Mouse (Mus musculus) c-Kit-negative CD71-positive TER-119-positive erythroid progenitor cells, embryonic 14.5 days (primary cell): ENCODE results near the gene Ccn5.

ENCODE experiments used
- DNase-seq: peaks from one replicate; pipeline ENCODE4 v3.0.0-alpha.2; 2013; ENCODE audit warnings: low read depth, low spot score

Ccn5 gene

GRCm38 (mm10) chr2:163820607-163821006, at the start of gene Ccn5:
Gene Ccn5 (plus strand): TSS chr2:163820861.
- no peak for DNase-seq

- DNase-seq: no peak
Observed at GRCm38 (mm10) chr2:163776661-163777060, 44.0 kb upstream of the Ccn5 start.

GRCm38 (mm10) chr2:163777061-163777460, 43.6 kb upstream of the Ccn5 start:
- DNase-seq: no peak

- DNase-seq: no peak
Observed at GRCm38 (mm10) chr2:163778896-163779295, 41.8 kb upstream of the Ccn5 start.

DNA sequence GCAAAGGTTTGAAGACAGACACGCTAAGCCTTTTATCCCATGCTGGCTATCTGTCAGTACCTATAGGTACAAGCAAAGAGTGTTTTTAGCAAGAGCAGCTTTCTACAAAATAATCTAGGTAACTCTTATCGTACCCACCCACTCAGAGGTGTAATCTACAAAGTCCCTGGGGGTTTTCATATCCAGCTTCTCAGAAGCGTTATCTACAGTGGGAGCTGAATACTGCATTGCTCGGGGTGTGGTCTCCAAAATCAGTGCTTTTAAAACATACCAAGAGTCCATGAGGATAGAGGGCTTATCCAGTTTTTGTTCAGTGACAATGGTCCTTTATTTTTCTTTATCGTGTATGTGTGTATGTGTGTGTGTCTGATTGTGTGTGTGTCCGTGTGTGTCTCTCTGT, 37.3 kb upstream of the Ccn5 start:
- no peak for DNase-seq

DNA sequence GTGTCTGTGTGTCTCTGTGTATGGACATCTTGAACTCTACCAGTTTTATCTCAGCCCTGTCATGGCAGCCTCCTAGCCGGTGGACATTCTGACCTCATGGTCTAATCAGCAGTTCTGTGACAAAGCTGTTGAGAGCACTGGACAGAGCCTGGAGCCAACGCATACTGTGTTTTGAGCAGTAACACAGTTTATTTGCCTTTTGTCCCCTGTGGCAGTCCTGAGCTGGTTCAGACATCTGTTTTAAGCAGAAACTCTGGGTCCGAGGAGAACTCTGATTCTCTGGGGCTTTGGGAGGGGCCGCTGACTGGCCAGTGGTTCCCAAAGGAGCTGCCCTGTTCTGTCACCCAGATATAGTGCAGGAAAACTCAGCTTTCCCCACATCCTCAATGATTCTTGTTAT, 36.8 kb upstream of the Ccn5 start:
- no peak for DNase-seq

GRCm38 (mm10) chr2:163787086-163787485, 33.6 kb upstream of the Ccn5 start:
- no peak for DNase-seq

DNA sequence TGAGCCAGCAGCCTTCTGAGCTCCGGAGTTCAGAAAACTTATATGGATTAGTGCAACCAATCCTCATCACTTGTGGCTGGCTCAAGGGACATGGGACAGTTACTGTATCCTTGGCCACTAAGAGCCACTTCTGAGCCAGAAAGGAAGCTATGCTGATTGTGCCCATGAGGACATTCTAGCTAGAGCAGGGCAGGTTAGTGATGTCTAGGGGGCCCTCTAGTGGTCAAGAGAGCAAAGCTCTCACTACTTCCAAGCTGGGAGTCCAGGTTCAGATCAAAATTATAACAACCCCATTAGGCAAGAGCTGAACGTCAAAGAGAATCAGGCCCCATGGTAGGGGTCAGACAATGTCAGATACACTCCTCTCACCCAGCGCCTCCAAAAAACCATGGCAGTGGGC, 33.0 kb upstream of the Ccn5 start:
- DNase-seq: peak; percentile 36

DNA sequence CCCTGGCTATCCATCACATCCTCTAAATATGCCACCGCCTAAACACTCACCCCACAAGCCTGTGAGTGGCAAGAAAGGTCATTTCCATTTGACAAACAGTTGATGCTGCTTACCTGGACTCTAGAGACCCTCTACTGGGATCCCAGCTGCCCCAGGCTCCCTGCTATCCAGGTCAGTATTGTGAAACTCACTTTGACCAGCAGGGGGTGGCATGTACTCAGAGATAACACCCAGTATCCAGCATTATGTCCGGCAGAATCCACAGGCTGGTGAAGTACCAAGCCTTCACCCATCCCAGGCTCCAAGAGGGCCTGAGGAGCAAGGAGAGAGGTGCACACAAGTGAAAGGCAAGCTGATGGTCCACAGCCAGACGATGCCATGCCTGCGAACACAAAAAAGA, 32.2 kb upstream of the Ccn5 start:
- DNase-seq: no peak

DNA sequence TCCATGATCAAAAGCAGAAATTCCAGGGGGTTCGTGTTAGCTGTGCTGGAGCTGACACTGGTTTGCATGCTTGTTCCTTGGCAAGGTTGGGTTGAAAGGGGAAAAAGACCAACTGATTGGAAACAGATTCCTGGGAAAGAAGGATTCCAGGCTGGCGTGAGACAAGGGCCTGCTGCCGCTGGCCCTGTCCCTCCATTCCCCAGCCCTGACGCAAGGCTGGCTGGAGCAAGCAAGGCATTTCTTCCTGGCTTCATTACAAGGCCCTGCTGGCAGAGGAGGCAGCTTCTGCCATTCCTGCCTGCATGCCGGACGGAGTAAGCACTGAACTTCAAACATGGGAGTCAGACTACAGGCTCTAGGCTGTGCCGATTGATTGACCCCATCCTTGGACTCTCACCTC, 22.2 kb upstream of the Ccn5 start:
- DNase-seq: no peak

DNA sequence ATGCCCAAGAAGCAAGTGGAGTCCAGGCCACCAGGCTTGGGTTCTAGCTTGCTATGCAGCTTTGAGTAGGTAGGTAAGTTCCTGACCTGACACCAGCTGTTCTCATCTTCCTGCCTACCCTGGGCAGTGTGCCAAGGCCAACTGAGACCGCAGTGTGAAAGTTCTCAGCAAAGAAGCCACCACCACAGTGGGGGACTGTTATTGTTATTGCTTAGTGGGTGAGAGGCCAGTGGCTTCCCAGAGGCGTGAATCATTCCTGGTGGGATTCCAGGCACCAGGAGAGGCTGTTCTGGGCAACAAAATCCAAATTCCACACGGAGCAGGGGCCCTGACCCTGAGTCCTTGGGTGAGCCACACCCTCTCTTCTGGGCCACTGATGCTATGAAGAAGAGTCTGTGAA, 19.8 kb upstream of the Ccn5 start:
- no peak for DNase-seq

DNA sequence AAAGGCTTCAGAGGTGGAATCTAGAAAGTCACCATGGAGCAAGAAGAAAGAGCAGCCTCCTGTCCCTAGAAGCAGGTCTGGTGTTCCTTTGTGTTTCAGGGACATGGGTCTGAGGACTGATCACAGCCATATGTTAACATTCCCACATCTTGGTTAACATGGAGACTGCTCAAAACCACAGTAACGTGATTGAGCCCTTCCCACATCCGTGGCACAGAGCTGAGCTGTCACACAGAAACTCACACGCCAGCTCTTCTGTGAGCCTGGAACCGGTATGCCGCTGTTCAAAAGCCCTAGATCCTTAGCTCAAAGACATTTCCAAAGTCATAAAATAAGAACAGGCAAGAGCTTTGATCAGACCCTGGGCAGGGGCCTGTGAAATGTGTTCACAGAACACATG, 19.3 kb upstream of the Ccn5 start:
- no peak for DNase-seq

GRCm38 (mm10) chr2:163803838-163804237, 16.8 kb upstream of the Ccn5 start:
- no peak for DNase-seq

DNA sequence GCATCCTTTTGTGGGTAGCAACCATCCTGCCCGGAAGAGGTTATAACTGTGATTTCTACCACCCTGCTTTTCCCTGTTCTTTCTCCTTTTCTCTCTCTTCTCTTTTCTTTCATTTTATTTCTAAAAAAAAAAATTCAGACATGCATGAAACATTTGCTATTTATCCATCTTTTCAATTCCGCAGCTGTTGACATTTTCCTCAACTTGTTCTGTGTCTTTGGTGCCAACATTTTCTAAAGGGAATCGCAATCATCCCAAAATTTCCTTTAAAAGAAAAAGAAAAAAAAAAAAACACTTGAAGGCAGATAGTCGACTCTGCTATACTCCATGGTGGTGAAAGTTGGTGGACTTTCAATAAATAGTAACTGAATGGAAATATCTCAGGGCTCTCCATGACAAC, 11.5 kb upstream of the Ccn5 start:
- DNase-seq: no peak

GRCm38 (mm10) chr2:163809704-163810103, 11.0 kb upstream of the Ccn5 start:
- no peak for DNase-seq

GRCm38 (mm10) chr2:163813077-163813476, 7.6 kb upstream of the Ccn5 start:
- DNase-seq: no peak

DNA sequence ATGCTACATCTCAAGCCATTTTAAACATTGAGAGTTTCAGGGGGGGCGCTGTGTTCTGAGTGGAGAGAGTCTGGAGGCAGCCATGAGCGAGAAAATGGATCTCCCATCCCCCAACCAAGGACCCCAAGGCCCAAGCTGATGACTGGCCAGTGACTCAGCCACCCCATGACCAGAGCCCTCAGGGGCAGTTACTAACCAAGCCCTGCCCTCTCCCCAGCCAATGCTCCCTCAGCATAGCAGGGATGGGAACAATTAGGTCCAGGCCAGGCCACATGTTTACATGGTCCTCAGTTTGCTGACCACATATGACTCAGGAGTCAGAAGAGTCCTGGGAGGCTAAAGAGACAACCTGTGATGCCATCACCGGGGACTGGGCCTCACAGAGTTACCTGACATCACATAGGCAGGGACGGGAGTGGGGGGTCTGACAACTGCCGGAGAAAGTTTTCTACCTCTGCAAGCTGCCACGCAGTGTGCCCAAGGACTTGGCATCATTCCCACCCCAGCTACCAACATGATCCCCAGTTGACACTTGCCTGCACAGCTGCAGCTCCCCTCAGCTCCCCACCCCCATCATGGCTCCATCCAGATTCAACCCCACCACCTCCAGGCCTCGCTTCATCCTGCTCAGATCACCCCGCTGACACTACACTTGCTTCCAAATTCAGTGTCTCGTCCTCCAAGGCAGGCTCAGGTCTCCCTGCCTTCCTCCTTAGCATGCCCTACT, 5.8 kb upstream of the Ccn5 start:
- no peak for DNase-seq

GRCm38 (mm10) chr2:163823248-163823647, 2.6 kb downstream of the Ccn5 start:
- DNase-seq: peak; percentile 27

DNA sequence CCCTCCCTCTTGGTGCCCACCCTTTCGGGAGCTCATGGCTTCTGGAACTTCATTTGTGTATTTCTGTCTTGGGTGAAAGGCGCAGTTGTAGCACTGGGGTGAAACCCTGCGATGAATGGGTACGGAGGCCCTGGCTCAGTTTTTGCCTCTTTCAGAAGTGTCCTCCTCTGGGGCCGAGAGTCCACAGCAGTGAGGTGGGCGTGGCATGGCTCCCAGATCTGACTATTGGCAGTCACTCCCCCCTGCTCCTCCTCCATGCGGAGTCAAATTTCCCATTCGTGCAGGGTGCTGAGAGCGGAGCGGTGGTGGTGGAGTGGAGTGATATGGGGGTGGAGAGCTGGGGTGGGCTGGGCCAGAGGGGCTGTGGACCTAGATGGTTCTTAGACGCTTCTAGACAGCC, 3.1 kb downstream of the Ccn5 start:
- no peak for DNase-seq

GRCm38 (mm10) chr2:163825861-163826260, 5.2 kb downstream of the Ccn5 start:
- DNase-seq: no peak

GRCm38 (mm10) chr2:163826494-163826893, 5.8 kb downstream of the Ccn5 start:
- no peak for DNase-seq

GRCm38 (mm10) chr2:163831163-163831562, 10.5 kb downstream of the Ccn5 start:
- no peak for DNase-seq

DNA sequence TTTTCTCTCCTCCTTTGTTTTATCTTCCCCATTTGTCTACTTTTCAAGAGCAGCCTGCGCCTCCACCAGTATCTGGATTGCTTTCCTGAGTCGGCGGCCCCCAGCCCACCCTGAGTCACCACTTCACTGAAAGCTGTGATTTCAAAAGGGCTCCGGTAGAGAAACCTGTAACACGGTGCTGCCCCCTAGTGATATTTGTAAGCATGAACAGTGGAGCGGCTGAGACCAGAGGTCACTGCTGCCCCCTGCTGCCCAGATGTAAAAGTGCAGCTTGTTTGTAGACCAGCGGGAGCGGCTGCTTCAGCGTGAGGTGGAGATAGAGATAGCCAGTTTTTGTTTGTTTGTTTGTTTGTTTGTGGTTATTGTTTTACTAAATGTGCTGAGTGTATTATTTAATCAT, 17.4 kb downstream of the Ccn5 start:
- peak; percentile 35 for DNase-seq

DNA sequence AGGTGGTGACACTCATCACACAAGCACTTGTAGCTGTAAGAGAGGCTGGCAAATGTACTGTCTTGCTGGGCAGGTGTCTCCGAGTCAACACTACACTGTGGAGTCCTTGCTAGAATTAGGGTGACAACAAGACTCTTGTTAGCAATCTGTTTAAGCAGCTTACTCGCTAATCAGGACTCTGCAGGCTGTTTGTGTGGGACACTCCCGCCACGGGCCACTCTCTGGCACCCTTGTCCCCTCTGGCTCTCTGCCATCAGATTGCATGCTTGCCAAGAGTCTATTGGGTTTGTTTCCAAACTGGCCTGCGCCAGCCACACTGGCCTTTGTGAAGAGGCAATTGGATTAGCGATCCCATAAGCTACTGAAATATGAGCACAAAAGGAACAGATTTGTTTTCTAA, 18.9 kb downstream of the Ccn5 start:
- no peak for DNase-seq
